10 mouse cellular contexts compared by ENCODE assay signal in genomic region chr12:84186536-84186935, GRCm38 (mm10). TPM values are rescaled to one million over a fixed set of nuclear protein-coding genes. Genes with fewer than 3 reads are reported as not detected.
DNase-seq lines count a peak whose midpoint lies in the region; ATAC-seq and TF ChIP-seq lines count a peak whose summit lies in the region.
"Had no signal": no experiment of that assay in that cellular context is flagged by ENCODE, and none has a peak within 500 bp of the region (broad histone marks: within the 10 kb centered on the region; RNA-seq: fewer than 3 reads in every experiment).

No protein-coding gene starts in this region.

- ATAC-seq in forebrain, embryonic 13.5 days = no peak
- ATAC-seq in forebrain, postnatal 0 days = no peak
- no peak for ATAC-seq in intestine, embryonic 15.5 days
- no peak for ATAC-seq in intestine, embryonic 16.5 days
- ATAC-seq: inflammation-experienced regulatory T-cells, adult 6 months had no signal

- no peak overlapping the region for H3K4me3 ChIP-seq in forebrain, embryonic 13.5 days
- H3K4me3 ChIP-seq in forebrain, postnatal 0 days (ENCODE audit: low read depth, low read length) = no peak overlapping the region
- no peak overlapping the region for H3K4me3 ChIP-seq in intestine, embryonic 15.5 days (replicated peaks)
- H3K4me3 ChIP-seq in intestine, embryonic 16.5 days (ENCODE audit: low read length) = no peak overlapping the region

- H3K27ac ChIP-seq in forebrain, embryonic 13.5 days = peak overlapping the region; percentile 66
- H3K27ac ChIP-seq in forebrain, postnatal 0 days (ENCODE audit: low read depth, low read length) = no peak overlapping the region
- 0 out of 2 replicates have a peak overlapping the region, but pooled peaks have one; percentile 37 for H3K27ac ChIP-seq in intestine, embryonic 15.5 days
- H3K27ac ChIP-seq in intestine, embryonic 16.5 days (ENCODE audit: low read length) = no peak overlapping the region

- H3K4me1 ChIP-seq in forebrain, embryonic 13.5 days = peaks cover 81% of the 10 kb centered on the region
- H3K4me1 ChIP-seq in forebrain, postnatal 0 days (ENCODE audit: insufficient read depth) = peaks cover 17% of the 10 kb centered on the region
- peaks cover 67% of the 10 kb centered on the region for H3K4me1 ChIP-seq in intestine, embryonic 15.5 days (replicated peaks)
- peaks cover 62% of the 10 kb centered on the region for H3K4me1 ChIP-seq in intestine, embryonic 16.5 days (ENCODE audit: control insufficient read depth, insufficient read depth, low read length)

- 52% methylated on average over 3 of the region's 3 CpGs for WGBS in forebrain, embryonic 13.5 days
- WGBS in forebrain, postnatal 0 days = 37% methylated on average over 3 of the region's 3 CpGs
- WGBS in intestine, embryonic 15.5 days = 80% methylated on average over 3 of the region's 3 CpGs
- 77% methylated on average over 3 of the region's 3 CpGs for WGBS in intestine, embryonic 16.5 days

- no peak for DNase-seq in forebrain, postnatal 0 days
- peak; percentile 3 for DNase-seq in right cerebral cortex, postnatal 14 days
- no peak for DNase-seq in right cerebral cortex, postnatal 36 days (ENCODE audit: low spot score in 2 of 2)
- DNase-seq in thymus, postnatal 0 days (ENCODE audit: low spot score) = no peak
- DNase-seq in c-Kit-positive CD71-positive TER-119-positive erythroid progenitor cells, embryonic 14.5 days (ENCODE audit: low spot score) = no peak
- DNase-seq: liver had no signal

- H3K9ac ChIP-seq in forebrain, embryonic 13.5 days = no peak overlapping the region
- no peak overlapping the region for H3K9ac ChIP-seq in forebrain, postnatal 0 days
- no peak overlapping the region for H3K9ac ChIP-seq in intestine, embryonic 15.5 days
- H3K9ac ChIP-seq in intestine, embryonic 16.5 days (ENCODE audit: low read depth, low read length) = no peak overlapping the region

- no peak overlapping the region for H3K4me2 ChIP-seq in forebrain, embryonic 13.5 days
- no peak overlapping the region for H3K4me2 ChIP-seq in forebrain, postnatal 0 days (ENCODE audit: low read depth)
- H3K4me2 ChIP-seq in intestine, embryonic 15.5 days (replicated peaks) = no peak overlapping the region
- H3K4me2 ChIP-seq in intestine, embryonic 16.5 days (ENCODE audit: low read depth, low read length) = no peak overlapping the region

- H3K9me3 ChIP-seq in forebrain, embryonic 13.5 days (replicated peaks) = no peaks in the 10 kb centered on the region
- H3K9me3 ChIP-seq in forebrain, postnatal 0 days (ENCODE audit: low read length) = no peaks in the 10 kb centered on the region
- no peaks in the 10 kb centered on the region for H3K9me3 ChIP-seq in intestine, embryonic 15.5 days
- no peaks in the 10 kb centered on the region for H3K9me3 ChIP-seq in intestine, embryonic 16.5 days (ENCODE audit: control insufficient read depth, low read length)

- TF ChIP-seq CTCF in forebrain, postnatal 0 days (IDR thresholded peaks at IDR 0.05; ENCODE audit: low read depth) = no peak

- no peaks in the 10 kb centered on the region for H3K27me3 ChIP-seq in forebrain, embryonic 13.5 days
- H3K27me3 ChIP-seq in forebrain, postnatal 0 days (ENCODE audit: insufficient read depth, low read length) = no peaks in the 10 kb centered on the region
- no peaks in the 10 kb centered on the region for H3K27me3 ChIP-seq in intestine, embryonic 15.5 days (replicated peaks)
- no peaks in the 10 kb centered on the region for H3K27me3 ChIP-seq in intestine, embryonic 16.5 days (replicated peaks; ENCODE audit: control insufficient read depth, insufficient read depth, low read length)

- no peaks in the 10 kb centered on the region for H3K36me3 ChIP-seq in forebrain, embryonic 13.5 days (ENCODE audit: poor library complexity, severe bottlenecking)
- no peaks in the 10 kb centered on the region for H3K36me3 ChIP-seq in forebrain, postnatal 0 days (ENCODE audit: insufficient read depth)
- peaks cover 8% of the 10 kb centered on the region; the same call in 1 of the 2 replicates for H3K36me3 ChIP-seq in intestine, embryonic 15.5 days
- peaks cover 8% of the 10 kb centered on the region for H3K36me3 ChIP-seq in intestine, embryonic 16.5 days (ENCODE audit: control insufficient read depth, insufficient read depth, low read length)

RNA-seq across cellular contexts. Expression of gene Elmsan1, which starts 32.1 kb away (rescaled TPM):
- polyA plus RNA-seq in forebrain, embryonic 13.5 days (2015; fragmentation: Nextera tagmentation; extraction: Ambion mirVana) = 5.0 and 5.6 TPM in 2 replicates
- total RNA-seq in forebrain, postnatal 0 days (2014; rRNA removed) = 7.0 and 7.9 TPM in 2 replicates
- polyA plus RNA-seq in forebrain, postnatal 0 days (2015; fragmentation: Nextera tagmentation; extraction: Ambion mirVana) = 2.2 and 2.5 TPM in 2 replicates
- 7.2 and 7.7 TPM in 2 replicates for polyA plus RNA-seq in intestine, embryonic 15.5 days (2015; fragmentation: Nextera tagmentation; extraction: Ambion mirVana)
- polyA plus RNA-seq in intestine, embryonic 16.5 days (2015; fragmentation: Nextera tagmentation; extraction: Ambion mirVana) = 6.3 and 6.7 TPM in 2 replicates
- polyA plus RNA-seq in thymus, postnatal 0 days (2015; fragmentation: Nextera tagmentation; extraction: Ambion mirVana) = 5.1 and 6.3 TPM in 2 replicates

RNA-seq across cellular contexts. Expression of gene Pnma1, which starts 38.2 kb away (rescaled TPM):
- polyA plus RNA-seq in forebrain, embryonic 13.5 days (2015; fragmentation: Nextera tagmentation; extraction: Ambion mirVana) = 3.6 and 4.3 TPM in 2 replicates
- 13.9 and 14.2 TPM in 2 replicates for total RNA-seq in forebrain, postnatal 0 days (2014; rRNA removed)
- 9.3 and 12.0 TPM in 2 replicates for polyA plus RNA-seq in forebrain, postnatal 0 days (2015; fragmentation: Nextera tagmentation; extraction: Ambion mirVana)
- 0.59 and 0.63 TPM in 2 replicates for polyA plus RNA-seq in intestine, embryonic 15.5 days (2015; fragmentation: Nextera tagmentation; extraction: Ambion mirVana)
- polyA plus RNA-seq in intestine, embryonic 16.5 days (2015; fragmentation: Nextera tagmentation; extraction: Ambion mirVana) = 0.34 and 0.67 TPM in 2 replicates
- polyA plus RNA-seq in thymus, postnatal 0 days (2015; fragmentation: Nextera tagmentation; extraction: Ambion mirVana) = 0.18 and 0.22 TPM in 2 replicates

Comparison
In these comparisons a context has a peak if more than half of its experiments do, and no peak if none do; other contexts are left out.
1. H3K27ac ChIP-seq: peak in forebrain, embryonic 13.5 days (single experiment) and intestine, embryonic 15.5 days (single experiment); none in forebrain, postnatal 0 days (single experiment) and intestine, embryonic 16.5 days (single experiment).